Mouse (Mus musculus) lung, embryonic 14.5 days (tissue): ENCODE measurements around the gene Synpo2. TPM values are rescaled to one million over a fixed set of nuclear protein-coding genes. Genes with fewer than 3 reads are reported as not detected.

ENCODE experiments used
- ATAC-seq: fragments of 200-750 bp; cut with Nextera tagmentation; 2 replicates; pipeline ENCODE4 v1.8.0; 2017; ENCODE audit warnings: mild to moderate bottlenecking, moderate TSS enrichment, moderate library complexity; ENCODE audit not compliant: insufficient read depth
- DNase-seq: peaks from one replicate; pipeline ENCODE4 v3.0.0-alpha.2; 2015
- H3K27ac ChIP-seq: fragments of 300-500 bp; sonication (generic); 2 replicates; pipeline ENCODE4 v1.5.1; 2014; ENCODE audit warnings: low read depth, mild to moderate bottlenecking, moderate library complexity
- H3K27me3 ChIP-seq: fragments of 300-500 bp; sonication (generic); 2 replicates; pipeline ENCODE4 v1.6.1; 2014; ENCODE audit warnings: low read length, control low read depth; ENCODE audit not compliant: insufficient read depth
- H3K36me3 ChIP-seq: fragments of 300-500 bp; sonication (generic); 2 replicates; pipeline ENCODE4 v1.6.1; 2014; ENCODE audit warnings: control low read depth; ENCODE audit not compliant: insufficient read depth
- H3K4me1 ChIP-seq: fragments of 300-500 bp; sonication (generic); 2 replicates; pipeline ENCODE4 v1.6.1; 2014; ENCODE audit warnings: antibody characterized with exemption, control low read depth; ENCODE audit not compliant: insufficient read depth
- H3K4me2 ChIP-seq: fragments of 300-500 bp; sonication (generic); 2 replicates; pipeline ENCODE4 v1.6.1; 2014; ENCODE audit warnings: mild to moderate bottlenecking
- H3K4me3 ChIP-seq: fragments of 300-500 bp; sonication (generic); 2 replicates; pipeline ENCODE4 v1.5.1; 2014; ENCODE audit warnings: low read depth, low read length
- H3K9ac ChIP-seq: fragments of 300-500 bp; sonication (generic); 2 replicates; pipeline ENCODE4 v1.6.1; 2014
- H3K9me3 ChIP-seq: fragments of 300-500 bp; sonication (generic); 2 replicates; pipeline ENCODE4 v1.6.1; 2016; ENCODE audit warnings: low read depth, low read length, control low read depth
- CTCF ChIP-seq: IDR thresholded peaks from 2 replicates; pipeline ENCODE4 v1.5.1; 2016; ENCODE audit warnings: antibody characterized with exemption, low read depth
- WGBS: fragments of 180-500 bp; shearing (Covaris S2); extraction: QIAGEN DNeasy Blood & Tissue Kit; methylation state at CpG from one replicate; pipeline ENCODE4 v1.1.7; 2014; 5-methylcytosine and 5-hydroxymethylcytosine counted together
- polyA plus RNA-seq: library from polyadenylated mRNA; unstranded; fragments of >200 nt; fragmentation: Nextera tagmentation; extraction: Ambion mirVana; gene quantifications from 2 replicates; pipeline ENCODE4 v1.2.1, GENCODE M21; 2014

The Synpo2 gene
- polyA plus RNA-seq, 1 experiment from 2014 or later: 13.2 TPM

GRCm38 (mm10) chr3:123176366-123177334 lies 59.3 kb downstream of the Synpo2 start:
- Histone ChIP-seq H3K36me3 (no peaks in the 10 kb centered on the region), H3K27ac (peak overlapping the region; percentile 42), H3K9ac (no peak overlapping the region), H3K9me3 (no peaks in the 10 kb centered on the region), H3K4me2 (no peak overlapping the region), H3K4me1 (peaks cover 5% of the 10 kb centered on the region; the same call in 1 of the 2 replicates), H3K27me3 (no peaks in the 10 kb centered on the region), H3K4me3 (no peak overlapping the region)
- ATAC-seq: no peak
- peak; percentile 32 for DNase-seq
- WGBS: 46% methylated on average over 19 of the region's 19 CpGs
- no peak for TF ChIP-seq CTCF

- no peaks in the 10 kb centered on the region for H3K27me3 ChIP-seq
- ATAC-seq (no peak), DNase-seq (no peak)
- no peak overlapping the region for H3K4me3 ChIP-seq
- H3K9ac ChIP-seq: no peak overlapping the region
- H3K4me2 ChIP-seq: no peak overlapping the region
- 85% methylated on average over 7 of the region's 7 CpGs for WGBS
- peaks cover 5% of the 10 kb centered on the region; the same call in 1 of the 2 replicates for H3K4me1 ChIP-seq
- no peaks in the 10 kb centered on the region for H3K36me3 ChIP-seq
- no peak for TF ChIP-seq CTCF
- no peaks in the 10 kb centered on the region for H3K9me3 ChIP-seq
- H3K27ac ChIP-seq: no peak overlapping the region
Observed at GRCm38 (mm10) chr3:123175142-123175541, 60.8 kb downstream of the Synpo2 start.

GRCm38 (mm10) chr3:123174379-123174697 lies 61.6 kb downstream of the Synpo2 start:
- TF ChIP-seq CTCF: no peak
- WGBS: 81% methylated on average over 8 of the region's 8 CpGs
- ATAC-seq: no peak

GRCm38 (mm10) chr3:123173553-123174378 lies 62.2 kb downstream of the Synpo2 start:
- DNase-seq (no peak), ATAC-seq (no peak)
- H3K4me3 ChIP-seq: no peak overlapping the region
- H3K4me2 ChIP-seq: no peak overlapping the region
- no peak overlapping the region for H3K27ac ChIP-seq
- no peaks in the 10 kb centered on the region for H3K36me3 ChIP-seq
- no peak for TF ChIP-seq CTCF
- WGBS: 83% methylated on average over 21 of the region's 21 CpGs
- H3K4me1 ChIP-seq: no peaks in the 10 kb centered on the region
- H3K27me3 ChIP-seq: no peaks in the 10 kb centered on the region
- no peak overlapping the region for H3K9ac ChIP-seq
- H3K9me3 ChIP-seq: no peaks in the 10 kb centered on the region

More at GRCm38 (mm10) chr3:123174379-123174697, 61.6 kb downstream of the Synpo2 start:
- H3K4me3 ChIP-seq: no peak overlapping the region
- no peaks in the 10 kb centered on the region for H3K9me3 ChIP-seq
- H3K9ac ChIP-seq: no peak overlapping the region
- DNase-seq: no peak
- no peaks in the 10 kb centered on the region for H3K36me3 ChIP-seq
- H3K4me2 ChIP-seq: no peak overlapping the region
- H3K27me3 ChIP-seq: no peaks in the 10 kb centered on the region
- no peak overlapping the region for H3K27ac ChIP-seq
- no peaks in the 10 kb centered on the region for H3K4me1 ChIP-seq

- DNase-seq (no peak), ATAC-seq (no peak)
Observed at GRCm38 (mm10) chr3:123172151-123172550, 63.8 kb downstream of the Synpo2 start.

GRCm38 (mm10) chr3:123169398-123169797 lies 66.6 kb downstream of the Synpo2 start:
- Histone ChIP-seq H3K36me3 (no peaks in the 10 kb centered on the region), H3K9me3 (no peaks in the 10 kb centered on the region), H3K9ac (no peak overlapping the region), H3K4me3 (no peak overlapping the region), H3K4me1 (no peaks in the 10 kb centered on the region), H3K4me2 (no peak overlapping the region), H3K27ac (no peak overlapping the region), H3K27me3 (no peaks in the 10 kb centered on the region)
- WGBS: 68% methylated on average over 4 of the region's 4 CpGs
- TF ChIP-seq CTCF: no peak
- DNase-seq (no peak), ATAC-seq (no peak)

More at GRCm38 (mm10) chr3:123172151-123172550, 63.8 kb downstream of the Synpo2 start:
- Histone ChIP-seq H3K4me1 (no peaks in the 10 kb centered on the region), H3K4me3 (no peak overlapping the region), H3K27ac (no peak overlapping the region), H3K9ac (no peak overlapping the region), H3K27me3 (no peaks in the 10 kb centered on the region), H3K9me3 (no peaks in the 10 kb centered on the region), H3K36me3 (no peaks in the 10 kb centered on the region), H3K4me2 (no peak overlapping the region)
- WGBS: 78% methylated on average over 5 of the region's 5 CpGs
- no peak for TF ChIP-seq CTCF

GRCm38 (mm10) chr3:123168815-123169214 lies 67.1 kb downstream of the Synpo2 start:
- H3K27me3 ChIP-seq: no peaks in the 10 kb centered on the region
- no peaks in the 10 kb centered on the region for H3K4me1 ChIP-seq
- no peak overlapping the region for H3K27ac ChIP-seq
- TF ChIP-seq CTCF: peak; percentile 86
- H3K4me2 ChIP-seq: no peak overlapping the region
- H3K9ac ChIP-seq: no peak overlapping the region
- 6% methylated on average over 5 of the region's 5 CpGs for WGBS
- peak; percentile 91 for DNase-seq
- H3K36me3 ChIP-seq: no peaks in the 10 kb centered on the region
- ATAC-seq: 0 out of 2 replicates have a peak, but pooled peaks have one; percentile 57
- H3K9me3 ChIP-seq: no peaks in the 10 kb centered on the region
- H3K4me3 ChIP-seq: no peak overlapping the region
